Comparison of ENCODE assay signal across 7 mouse cellular contexts in the genomic region with DNA sequence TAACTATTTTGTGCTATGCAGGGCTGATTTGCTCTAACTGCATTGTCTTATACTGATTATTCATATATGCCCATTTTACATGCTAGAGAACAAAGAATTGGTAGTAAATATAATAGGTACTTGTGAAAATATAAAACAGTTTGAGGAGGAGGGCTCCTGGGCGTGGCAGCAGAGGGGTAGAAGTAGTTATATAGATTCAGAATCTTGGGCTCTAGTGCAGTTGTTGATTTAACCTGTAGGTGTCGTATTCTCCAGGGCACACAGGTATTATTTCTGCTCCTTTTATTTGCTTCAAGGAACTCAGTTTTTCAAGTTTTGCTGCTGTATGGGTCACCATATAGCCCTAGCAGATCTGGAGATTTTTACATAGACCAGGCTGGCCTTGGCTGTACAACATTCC. TPM values are rescaled to one million over a fixed set of nuclear protein-coding genes. Genes with fewer than 3 reads are reported as not detected.
DNase-seq lines count a peak whose midpoint lies in the region; ATAC-seq lines count a peak whose summit lies in the region.

No protein-coding gene starts in this region.

- H3K4me1 ChIP-seq in neural tube, embryonic 11.5 days (ENCODE audit: control insufficient read depth, insufficient read depth, low read length), result peaks cover 4% of the 10 kb centered on the region; the same call in 1 of the 2 replicates
- no peaks in the 10 kb centered on the region for H3K4me1 ChIP-seq in embryonic facial prominence, embryonic 11.5 days (ENCODE audit: control insufficient read depth, insufficient read depth, low read length)
- H3K4me1 ChIP-seq in limb, embryonic 11.5 days (ENCODE audit: control insufficient read depth, insufficient read depth, low read length), result no peaks in the 10 kb centered on the region

- H3K9me3 ChIP-seq in neural tube, embryonic 11.5 days (ENCODE audit: control insufficient read depth, low read length), result no peaks in the 10 kb centered on the region
- no peaks in the 10 kb centered on the region for H3K9me3 ChIP-seq in embryonic facial prominence, embryonic 11.5 days (replicated peaks; ENCODE audit: control insufficient read depth, low read length)
- no peaks in the 10 kb centered on the region for H3K9me3 ChIP-seq in limb, embryonic 11.5 days (ENCODE audit: control insufficient read depth, low read length)

- peak overlapping the region; percentile 48 for H3K4me3 ChIP-seq in neural tube, embryonic 11.5 days (ENCODE audit: low read depth, low read length)
- peak overlapping the region; percentile 73 for H3K4me3 ChIP-seq in embryonic facial prominence, embryonic 11.5 days (ENCODE audit: low read depth, low read length)
- peak overlapping the region; percentile 80; the same call in 1 of the 2 replicates for H3K4me3 ChIP-seq in limb, embryonic 11.5 days (ENCODE audit: low read depth, low read length)

- H3K27me3 ChIP-seq in neural tube, embryonic 11.5 days (ENCODE audit: control insufficient read depth, insufficient read depth, low read length), result no peaks in the 10 kb centered on the region
- H3K27me3 ChIP-seq in embryonic facial prominence, embryonic 11.5 days (ENCODE audit: control insufficient read depth, insufficient read depth, low read length), result no peaks in the 10 kb centered on the region
- no peaks in the 10 kb centered on the region for H3K27me3 ChIP-seq in limb, embryonic 11.5 days (ENCODE audit: control insufficient read depth, insufficient read depth, low read length)
- H3K27me3 ChIP-seq in splenic B cell, adult 2 months (ENCODE audit: control insufficient read depth, insufficient read depth, low read length, poor library complexity, severe bottlenecking), result no peaks in the 10 kb centered on the region

- H3K36me3 ChIP-seq in neural tube, embryonic 11.5 days (ENCODE audit: control insufficient read depth, insufficient read depth, low read length), result no peaks in the 10 kb centered on the region
- no peaks in the 10 kb centered on the region for H3K36me3 ChIP-seq in embryonic facial prominence, embryonic 11.5 days (replicated peaks; ENCODE audit: control insufficient read depth, insufficient read depth, low read depth, low read length)
- no peaks in the 10 kb centered on the region for H3K36me3 ChIP-seq in limb, embryonic 11.5 days (ENCODE audit: control insufficient read depth, insufficient read depth, low read length)
- no peaks in the 10 kb centered on the region for H3K36me3 ChIP-seq in splenic B cell, adult 2 months (ENCODE audit: control insufficient read depth, insufficient read depth, low read length, poor library complexity, severe bottlenecking)

- no peak for DNase-seq in neural tube, embryonic 11.5 days (ENCODE audit: low spot score)
- no peak for DNase-seq in neural tube, embryonic 10.5 days (ENCODE audit: extremely low spot score, low spot score)
- peak; percentile 17 for DNase-seq in embryonic facial prominence, embryonic 11.5 days (ENCODE audit: low spot score)
- DNase-seq in limb, embryonic 11.5 days (ENCODE audit: low spot score), result no peak
- DNase-seq in splenic B cell, adult 2 months (ENCODE audit: low read depth, low spot score), result peak; percentile 62
- DNase-seq in cerebellum, postnatal 25 days, result no peak
- no peak for DNase-seq in urinary bladder, postnatal 36 days (ENCODE audit: low spot score in 2 of 2)

- no peak overlapping the region for H3K9ac ChIP-seq in neural tube, embryonic 11.5 days (ENCODE audit: low read length)
- no peak overlapping the region for H3K9ac ChIP-seq in embryonic facial prominence, embryonic 11.5 days (replicated peaks; ENCODE audit: low read length)
- H3K9ac ChIP-seq in limb, embryonic 11.5 days (ENCODE audit: low read length), result no peak overlapping the region

- WGBS in neural tube, embryonic 11.5 days, result 76% methylated on average over 2 of the region's 2 CpGs
- WGBS in embryonic facial prominence, embryonic 11.5 days, result 69% methylated on average over 2 of the region's 2 CpGs
- WGBS in limb, embryonic 11.5 days, result 76% methylated on average over 2 of the region's 2 CpGs

- H3K4me2 ChIP-seq in neural tube, embryonic 11.5 days (ENCODE audit: low read depth), result peak overlapping the region; percentile 50
- peak overlapping the region; percentile 36 for H3K4me2 ChIP-seq in embryonic facial prominence, embryonic 11.5 days (ENCODE audit: low read depth, low read length)
- peak overlapping the region; percentile 56; the same call in 1 of the 2 replicates for H3K4me2 ChIP-seq in limb, embryonic 11.5 days (ENCODE audit: low read depth, severe bottlenecking)

- no peak for ATAC-seq in neural tube, embryonic 11.5 days (ENCODE audit: insufficient read depth, low FRiP score, low TSS enrichment)
- ATAC-seq in embryonic facial prominence, embryonic 11.5 days (replicated peaks; ENCODE audit: insufficient number of reproducible peaks, low FRiP score, low TSS enrichment, low read depth), result no peak
- no peak for ATAC-seq in limb, embryonic 11.5 days (ENCODE audit: insufficient number of reproducible peaks, low FRiP score, low TSS enrichment, low read depth)

- no peak overlapping the region for H3K27ac ChIP-seq in neural tube, embryonic 11.5 days (ENCODE audit: low read depth, low read length)
- no peak overlapping the region for H3K27ac ChIP-seq in embryonic facial prominence, embryonic 11.5 days (replicated peaks; ENCODE audit: low read depth, low read length)
- H3K27ac ChIP-seq in limb, embryonic 11.5 days (replicated peaks; ENCODE audit: low read depth, low read length), result no peak overlapping the region

RNA-seq across cellular contexts. Expression of a gene that starts 1.1 kb away (rescaled TPM):
- 9.0 and 11.8 TPM in 2 replicates for polyA plus RNA-seq in neural tube, embryonic 11.5 days (2014; fragmentation: Nextera tagmentation; extraction: Ambion mirVana)
- 11.2 and 12.1 TPM in 2 replicates for polyA plus RNA-seq in embryonic facial prominence, embryonic 11.5 days (2014; fragmentation: Nextera tagmentation; extraction: Ambion mirVana)
- 13.3 and 14.2 TPM in 2 replicates for polyA plus RNA-seq in limb, embryonic 11.5 days (2014; fragmentation: Nextera tagmentation; extraction: Ambion mirVana)

Comparison
In these comparisons a context has a peak if more than half of its experiments do, and no peak if none do; other contexts are left out.
1. DNase-seq: peak in embryonic facial prominence, embryonic 11.5 days (single experiment) and splenic B cell, adult 2 months (single experiment); none in neural tube, embryonic 11.5 days (single experiment), neural tube, embryonic 10.5 days (single experiment), limb, embryonic 11.5 days (single experiment), cerebellum, postnatal 25 days (0 of 2) and urinary bladder, postnatal 36 days (0 of 2).
2. Peak in every context shown above with its lines, with median percentiles within 50 percentile points of each other: H3K4me2 ChIP-seq and H3K4me3 ChIP-seq.